Mouse (Mus musculus) kidney, embryonic 15.5 days (tissue): ENCODE measurements around the gene Slc35f5. TPM values are rescaled to one million over a fixed set of nuclear protein-coding genes. Genes with fewer than 3 reads are reported as not detected.
"Not testable (repeated sequence)": the region's sequence is repeated elsewhere in the genome, so short reads cannot be mapped to it uniquely, and the experiment has no call there.

Experiments
- ATAC-seq: fragments of 200-750 bp; cut with Nextera tagmentation; replicated peaks from 2 replicates; pipeline ENCODE4 v1.8.0; 2017; ENCODE audit warnings: moderate TSS enrichment; ENCODE audit not compliant: low FRiP score
- H3K27ac ChIP-seq: fragments of 300-500 bp; sonication (generic); 2 replicates; pipeline ENCODE4 v1.5.1; 2015; ENCODE audit warnings: mild to moderate bottlenecking, inconsistent platforms
- H3K27me3 ChIP-seq: fragments of 300-500 bp; sonication (generic); 2 replicates; pipeline ENCODE4 v1.6.1; 2015; ENCODE audit warnings: inconsistent platforms
- H3K36me3 ChIP-seq: fragments of 300-500 bp; sonication (generic); 2 replicates; pipeline ENCODE4 v1.6.1; 2015; ENCODE audit warnings: inconsistent platforms
- H3K4me1 ChIP-seq: fragments of 300-500 bp; sonication (generic); 2 replicates; pipeline ENCODE4 v1.6.1; 2015; ENCODE audit warnings: inconsistent platforms
- H3K4me2 ChIP-seq: fragments of 300-500 bp; sonication (generic); 2 replicates; pipeline ENCODE4 v1.6.1; 2015; ENCODE audit warnings: moderate library complexity, mild to moderate bottlenecking, inconsistent platforms
- H3K4me3 ChIP-seq: fragments of 300-500 bp; sonication (generic); replicated peaks from 2 replicates; pipeline ENCODE4 v1.5.1; 2015; ENCODE audit warnings: mild to moderate bottlenecking, inconsistent platforms
- H3K9ac ChIP-seq: fragments of 300-500 bp; sonication (generic); 2 replicates; pipeline ENCODE4 v1.6.1; 2015; ENCODE audit warnings: mild to moderate bottlenecking, inconsistent platforms
- H3K9me3 ChIP-seq: fragments of 300-500 bp; sonication (generic); replicated peaks from 2 replicates; pipeline ENCODE4 v1.6.1; 2016; ENCODE audit warnings: inconsistent platforms
- WGBS: fragments of 180-500 bp; shearing (Covaris S2); methylation state at CpG from one replicate; pipeline ENCODE4 v1.1.7; 2015; ENCODE audit warnings: mixed read lengths; 5-methylcytosine and 5-hydroxymethylcytosine counted together
- polyA plus RNA-seq: library from polyadenylated mRNA; unstranded; fragments of >200 nt; fragmentation: Nextera tagmentation; extraction: Ambion mirVana; gene quantifications from 2 replicates; pipeline ENCODE4 v1.2.1, GENCODE M21; 2015

The Slc35f5 gene
- 51.9 and 53.0 TPM in 2 replicates for polyA plus RNA-seq

DNA sequence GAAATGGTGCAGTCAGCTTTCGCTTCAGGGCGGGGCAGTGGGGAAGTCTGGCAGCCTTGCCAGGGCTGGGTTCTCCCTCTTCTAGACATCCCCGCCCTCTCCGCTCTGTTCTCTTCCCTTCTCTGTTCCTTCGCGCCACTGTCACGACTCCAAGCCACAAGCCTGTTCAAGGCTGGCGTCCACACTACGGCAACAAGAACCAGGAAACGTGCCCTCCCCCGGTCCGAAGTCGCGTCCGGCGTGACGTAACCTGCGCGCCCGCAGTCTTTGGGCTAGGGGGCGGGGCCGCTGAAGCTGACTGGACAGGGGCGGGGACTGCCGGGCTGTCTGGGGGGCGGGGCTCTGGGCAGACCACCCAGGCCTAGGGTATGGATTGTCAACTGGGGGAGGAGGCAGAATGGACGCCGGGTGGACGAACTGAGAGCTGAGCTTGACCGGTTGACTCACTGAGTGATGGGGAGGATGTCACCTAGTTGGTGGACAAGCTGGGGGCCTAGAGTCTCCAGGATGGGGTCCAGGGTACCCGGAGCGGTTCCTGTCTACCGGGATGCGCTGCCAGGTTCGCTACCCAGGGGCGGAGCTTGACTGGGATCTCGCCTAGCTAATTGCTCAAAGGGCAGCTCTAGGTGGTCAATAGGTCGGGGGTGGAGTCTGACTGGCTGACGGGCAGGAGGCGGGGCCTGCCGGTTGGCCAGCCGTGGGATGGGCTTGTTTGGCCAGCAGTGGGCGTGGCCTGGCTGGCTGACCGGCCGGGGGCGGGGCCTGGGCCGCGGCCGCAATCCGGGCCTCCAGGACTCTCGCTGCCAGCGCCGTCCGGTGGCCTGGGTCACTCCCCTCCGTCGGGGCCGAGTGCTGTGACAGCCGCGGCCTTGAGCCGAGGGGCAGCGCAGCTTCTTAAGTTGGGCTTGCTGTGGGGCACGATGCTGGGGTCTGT lies at the start of gene Slc35f5:
Gene Slc35f5 (plus strand): TSS at position 337 of the 934 bp plus-strand sequence.
- Histone ChIP-seq H3K4me2 (peak within 1 kb of the TSS; percentile 75), H3K9me3 (no peaks in the 10 kb centered on the region), H3K27ac (peak within 1 kb of the TSS; percentile 96), H3K9ac (peak within 1 kb of the TSS; percentile 90), H3K27me3 (no peaks in the 10 kb centered on the region), H3K4me1 (peaks cover 14% of the 10 kb centered on the region), H3K36me3 (peaks cover 13% of the 10 kb centered on the region), H3K4me3 (peak within 1 kb of the TSS; percentile 90)
- WGBS, result under 1% methylated on average over 61 of the region's 61 CpGs
- peak; percentile 96 for ATAC-seq

- no peaks in the 10 kb centered on the region for H3K9me3 ChIP-seq
- 93% methylated on average over 5 of the region's 5 CpGs for WGBS
- H3K36me3 ChIP-seq, result no peaks in the 10 kb centered on the region
- no peak overlapping the region for H3K27ac ChIP-seq
- no peak overlapping the region for H3K4me3 ChIP-seq
- no peaks in the 10 kb centered on the region for H3K4me1 ChIP-seq
- no peak overlapping the region for H3K4me2 ChIP-seq
- H3K27me3 ChIP-seq, result no peaks in the 10 kb centered on the region
- H3K9ac ChIP-seq, result no peak overlapping the region
- ATAC-seq, result no peak
Measured at GRCm38 (mm10) chr1:125514706-125515105, 45.7 kb upstream of the Slc35f5 start.

GRCm38 (mm10) chr1:125516910-125517659 lies 43.3 kb upstream of the Slc35f5 start:
- WGBS, result 57% methylated on average over 7 of the region's 7 CpGs
- H3K4me3 ChIP-seq, result no peak overlapping the region
- H3K4me1 ChIP-seq, result no peaks in the 10 kb centered on the region
- no peaks in the 10 kb centered on the region for H3K9me3 ChIP-seq
- H3K27ac ChIP-seq, result no peak overlapping the region
- no peak overlapping the region for H3K9ac ChIP-seq
- H3K36me3 ChIP-seq, result no peaks in the 10 kb centered on the region
- no peaks in the 10 kb centered on the region for H3K27me3 ChIP-seq
- ATAC-seq, result 0 out of 2 replicates have a peak, but pooled peaks have one; percentile 43
- no peak overlapping the region for H3K4me2 ChIP-seq

GRCm38 (mm10) chr1:125519107-125519611 lies 41.2 kb upstream of the Slc35f5 start:
- no peaks in the 10 kb centered on the region for H3K4me1 ChIP-seq
- H3K27me3 ChIP-seq, result no peaks in the 10 kb centered on the region
- no peak for ATAC-seq
- H3K9me3 ChIP-seq, result no peaks in the 10 kb centered on the region
- H3K4me3 ChIP-seq, result no peak overlapping the region
- no peaks in the 10 kb centered on the region for H3K36me3 ChIP-seq
- H3K4me2 ChIP-seq, result no peak overlapping the region
- 63% methylated on average over 5 of the region's 5 CpGs for WGBS
- H3K27ac ChIP-seq, result no peak overlapping the region
- H3K9ac ChIP-seq, result no peak overlapping the region

GRCm38 (mm10) chr1:125525965-125526665 lies 34.3 kb upstream of the Slc35f5 start:
- Histone ChIP-seq H3K4me1 (no peaks in the 10 kb centered on the region), H3K27me3 (no peaks in the 10 kb centered on the region), H3K9ac (no peak overlapping the region), H3K4me2 (no peak overlapping the region), H3K9me3 (no peaks in the 10 kb centered on the region), H3K27ac (no peak overlapping the region), H3K4me3 (no peak overlapping the region), H3K36me3 (no peaks in the 10 kb centered on the region)
- 40% methylated on average over 7 of the region's 7 CpGs for WGBS
- no peak; the same call in 1 of the 2 replicates for ATAC-seq

DNA sequence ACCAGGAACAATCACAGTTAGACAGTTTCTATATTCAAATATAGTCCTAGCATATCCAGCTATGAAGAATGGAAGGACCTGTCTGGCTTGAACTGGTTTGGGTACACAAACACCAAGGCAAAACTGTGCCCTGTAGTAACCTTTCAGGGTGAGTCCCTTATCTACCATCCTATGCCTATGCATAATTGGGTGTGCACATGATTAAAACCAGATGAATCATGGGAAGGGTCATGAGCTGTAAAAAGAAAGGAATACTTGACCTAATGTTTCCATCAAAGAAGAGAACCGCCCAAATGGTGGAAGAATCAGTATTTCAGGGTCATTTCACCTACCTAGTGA lies 33.8 kb upstream of the Slc35f5 start:
- H3K4me3 ChIP-seq, result no peak overlapping the region
- H3K4me1 ChIP-seq, result no peaks in the 10 kb centered on the region
- H3K36me3 ChIP-seq, result no peaks in the 10 kb centered on the region
- H3K9me3 ChIP-seq, result no peaks in the 10 kb centered on the region
- no peaks in the 10 kb centered on the region for H3K27me3 ChIP-seq
- no peak overlapping the region for H3K27ac ChIP-seq
- ATAC-seq, result no peak
- no peak overlapping the region for H3K4me2 ChIP-seq
- H3K9ac ChIP-seq, result no peak overlapping the region
- WGBS, result 86% methylated on average over 1 of the region's 1 CpGs

DNA sequence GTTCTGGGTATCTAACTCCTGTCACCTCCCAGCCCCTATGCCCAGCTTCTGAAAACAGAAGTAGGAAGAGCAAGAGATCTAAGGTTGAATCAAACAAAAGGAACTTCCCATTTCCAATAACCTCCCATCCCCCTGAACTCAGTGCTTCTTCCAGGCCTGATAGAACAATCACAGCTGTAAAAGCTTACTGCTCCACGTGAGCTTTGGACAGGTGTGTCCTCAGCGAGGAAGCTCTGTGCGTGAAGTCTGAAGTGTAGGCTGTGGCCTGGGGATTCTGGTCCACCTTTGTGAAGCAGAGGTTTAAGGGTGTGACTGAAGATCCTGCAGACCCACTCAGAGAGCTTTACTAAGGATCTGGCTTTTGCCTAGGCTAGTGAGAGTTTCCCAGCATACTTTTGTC lies 33.0 kb upstream of the Slc35f5 start:
- Histone ChIP-seq H3K9me3 (no peaks in the 10 kb centered on the region), H3K27me3 (no peaks in the 10 kb centered on the region), H3K4me1 (no peaks in the 10 kb centered on the region), H3K4me3 (no peak overlapping the region), H3K27ac (no peak overlapping the region), H3K9ac (no peak overlapping the region), H3K4me2 (no peak overlapping the region), H3K36me3 (no peaks in the 10 kb centered on the region)
- WGBS, result 74% methylated on average over 3 of the region's 3 CpGs
- ATAC-seq, result no peak

- H3K9ac ChIP-seq, ATAC-seq, H3K4me2 ChIP-seq, H3K4me1 ChIP-seq, H3K36me3 ChIP-seq, H3K9me3 ChIP-seq, H3K4me3 ChIP-seq, H3K27me3 ChIP-seq: not testable (repeated sequence)
- peak overlapping the region; percentile 57 for H3K27ac ChIP-seq
- 69% methylated on average over 10 of the region's 10 CpGs for WGBS
Measured at GRCm38 (mm10) chr1:125533180-125533912, 27.0 kb upstream of the Slc35f5 start.

- WGBS, result 88% methylated on average over 2 of the region's 2 CpGs
- ATAC-seq, result no peak
Measured at GRCm38 (mm10) chr1:125537131-125537530, 23.3 kb upstream of the Slc35f5 start.

DNA sequence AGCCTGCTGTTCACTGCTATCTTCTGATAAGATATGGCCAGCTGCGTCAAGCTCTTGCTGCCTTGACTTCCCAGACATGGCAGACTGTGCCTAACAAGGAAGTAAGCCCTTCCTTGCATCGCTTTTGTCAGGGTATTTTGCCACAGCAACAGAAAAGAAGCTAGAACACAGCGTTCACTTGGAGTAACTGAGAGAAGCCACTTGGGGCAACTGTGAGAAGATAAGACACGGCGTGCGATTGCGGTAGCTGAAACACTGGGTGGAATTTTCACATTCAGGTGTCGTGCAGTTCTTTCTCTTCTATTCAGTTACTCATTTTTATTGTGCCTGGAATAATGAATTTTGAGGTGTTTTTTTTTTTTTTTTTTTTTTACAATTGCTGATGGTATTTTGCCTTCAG lies 22.6 kb upstream of the Slc35f5 start:
- H3K36me3 ChIP-seq, result no peaks in the 10 kb centered on the region
- no peak overlapping the region for H3K27ac ChIP-seq
- 90% methylated on average over 8 of the region's 8 CpGs for WGBS
- no peak overlapping the region for H3K4me2 ChIP-seq
- no peak overlapping the region for H3K4me3 ChIP-seq
- H3K27me3 ChIP-seq, result no peaks in the 10 kb centered on the region
- no peak for ATAC-seq
- H3K9ac ChIP-seq, result no peak overlapping the region
- no peaks in the 10 kb centered on the region for H3K9me3 ChIP-seq
- no peaks in the 10 kb centered on the region for H3K4me1 ChIP-seq

More at GRCm38 (mm10) chr1:125537131-125537530, 23.3 kb upstream of the Slc35f5 start:
- H3K4me2 ChIP-seq, result no peak overlapping the region
- H3K9me3 ChIP-seq, result no peaks in the 10 kb centered on the region
- H3K9ac ChIP-seq, result no peak overlapping the region
- no peak overlapping the region for H3K4me3 ChIP-seq
- H3K27me3 ChIP-seq, result no peaks in the 10 kb centered on the region
- H3K4me1 ChIP-seq, result no peaks in the 10 kb centered on the region
- H3K36me3 ChIP-seq, result no peaks in the 10 kb centered on the region
- H3K27ac ChIP-seq, result no peak overlapping the region

- H3K4me3 ChIP-seq, result no peak overlapping the region
- H3K4me1 ChIP-seq, result no peaks in the 10 kb centered on the region
- H3K27ac ChIP-seq, result no peak overlapping the region
- H3K4me2 ChIP-seq, result no peak overlapping the region
- H3K36me3 ChIP-seq, result no peaks in the 10 kb centered on the region
- WGBS, result 43% methylated on average over 2 of the region's 2 CpGs
- no peak overlapping the region for H3K9ac ChIP-seq
- no peaks in the 10 kb centered on the region for H3K9me3 ChIP-seq
- no peaks in the 10 kb centered on the region for H3K27me3 ChIP-seq
- ATAC-seq, result no peak
Measured at GRCm38 (mm10) chr1:125539312-125539711, 21.1 kb upstream of the Slc35f5 start.
